Mouse (Mus musculus) lung, adult 2 months (tissue): ENCODE measurements around the gene Rtbdn. TPM values are rescaled to one million over a fixed set of nuclear protein-coding genes. Genes with fewer than 3 reads are reported as not detected.

ENCODE experiments used
- DNase-seq: peaks from one replicate; pipeline ENCODE4 v3.0.0; 2022
- H3K4me1 ChIP-seq: fragments of 200-500 bp; 2 replicates; pipeline ENCODE4 v1.6.1; 2011; ENCODE audit warnings: low read length; ENCODE audit not compliant: control insufficient read depth, insufficient read depth
- H3K4me3 ChIP-seq: fragments of 200-500 bp; replicated peaks from 2 replicates; pipeline ENCODE3; 2011; ENCODE audit warnings: low read depth, mild to moderate bottlenecking, control low read depth, low read length; ENCODE audit errors: extremely low read depth
- CTCF ChIP-seq: fragments of 200-500 bp; IDR thresholded peaks from 2 replicates; pipeline ENCODE4 v1.5.1; 2011; ENCODE audit warnings: mild to moderate bottlenecking, low read length, control low read depth; ENCODE audit not compliant: insufficient read depth
- POLR2A ChIP-seq: fragments of 200-500 bp; IDR thresholded peaks from 2 replicates; pipeline ENCODE4 v1.6.1; 2011; ENCODE audit warnings: low read depth, mild to moderate bottlenecking, control low read depth, low read length, borderline replicate concordance; ENCODE audit errors: extremely low read depth
- WGBS: fragments of 180-500 bp; shearing (Covaris S2); methylation state at CpG from one replicate; pipeline ENCODE4 v1.1.7; 2018; 5-methylcytosine and 5-hydroxymethylcytosine counted together
- polyA plus RNA-seq: library from polyadenylated mRNA; depleted of rRNA; stranded (reverse); fragments of >200 nt; gene quantifications from 2 replicates; pipeline ENCODE4 v1.2.3, GENCODE M21; 2012; rRNA removed

Gene Rtbdn
- polyA plus RNA-seq, 1 experiment: not detected

DNA sequence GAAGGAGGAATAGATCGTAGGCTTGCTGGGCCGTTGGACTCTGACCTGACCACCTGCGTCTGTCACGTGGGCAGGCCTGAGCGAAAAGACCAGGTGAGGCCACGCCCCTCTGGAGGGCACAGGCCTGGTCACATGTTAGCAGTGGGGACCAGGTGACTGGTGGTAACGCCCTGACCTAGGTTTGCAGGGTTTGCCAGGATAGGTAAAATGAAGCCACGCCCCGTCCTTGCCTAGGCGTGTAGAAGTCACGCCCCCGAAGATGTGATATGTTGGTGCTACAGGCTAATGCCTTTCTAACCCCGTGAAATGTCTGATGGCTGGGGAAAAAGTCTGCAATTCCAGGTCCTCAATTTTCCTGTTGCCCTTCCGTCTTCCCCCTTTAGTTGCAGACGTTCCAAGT is 44.0 kb downstream of the Rtbdn start:
- TF ChIP-seq CTCF (no peak), POLR2A (peak; percentile 35; the same call in 1 of the 2 replicates)
- peak; percentile 72 for DNase-seq
- Histone ChIP-seq H3K4me1 (peaks cover 12% of the 10 kb centered on the region), H3K4me3 (peak overlapping the region; percentile 67)
- 5% methylated on average over 15 of the region's 15 CpGs for WGBS

DNA sequence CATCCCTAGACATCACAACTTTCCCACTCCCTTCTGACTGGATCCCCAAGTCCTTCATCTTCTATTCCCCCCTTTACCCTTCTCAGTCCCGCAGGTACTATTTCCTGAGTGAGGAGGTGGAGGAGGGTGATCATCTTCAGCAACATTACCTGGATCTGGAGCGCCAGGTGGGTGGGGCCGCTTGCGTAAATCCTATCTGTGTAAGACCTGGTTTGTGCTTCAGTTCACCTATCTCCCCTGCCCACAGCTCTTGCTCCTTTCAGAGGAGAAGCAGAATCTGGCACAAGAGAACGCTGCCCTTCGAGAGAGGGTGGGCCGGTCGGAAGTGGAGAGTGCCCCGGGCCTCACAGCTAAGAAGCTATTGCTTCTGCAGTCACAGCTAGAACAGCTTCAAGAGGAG is 47.6 kb downstream of the Rtbdn start:
- no peak for DNase-seq
- Histone ChIP-seq H3K4me3 (no peak overlapping the region), H3K4me1 (peaks cover 6% of the 10 kb centered on the region; the same call in 1 of the 2 replicates)
- 91% methylated on average over 9 of the region's 9 CpGs for WGBS
- TF ChIP-seq CTCF (no peak), POLR2A (no peak)

DNA sequence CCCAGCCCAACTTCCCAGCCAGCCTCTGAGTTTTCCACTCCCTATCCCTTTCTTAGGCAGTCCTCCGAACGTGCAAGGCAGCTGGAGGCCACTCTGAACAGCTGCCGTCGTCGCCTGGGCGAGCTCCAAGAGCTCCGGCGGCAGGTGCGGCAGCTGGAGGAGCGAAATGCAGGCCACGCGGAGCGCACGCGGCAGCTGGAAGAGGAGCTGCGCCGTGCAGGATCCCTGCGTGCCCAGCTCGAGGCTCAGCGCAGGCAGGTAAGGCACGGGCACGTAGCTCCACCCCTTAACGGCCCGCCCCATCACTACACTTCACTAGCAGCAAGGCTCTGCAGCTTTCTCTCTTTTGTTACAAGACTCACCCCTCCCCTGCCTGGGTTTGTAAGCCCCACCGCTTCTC is 48.9 kb downstream of the Rtbdn start:
- TF ChIP-seq POLR2A (no peak), CTCF (no peak)
- no peak overlapping the region for H3K4me3 ChIP-seq
- WGBS: 41% methylated on average over 25 of the region's 25 CpGs
- H3K4me1 ChIP-seq: peaks cover 2% of the 10 kb centered on the region; the same call in 1 of the 2 replicates
- no peak for DNase-seq

DNA sequence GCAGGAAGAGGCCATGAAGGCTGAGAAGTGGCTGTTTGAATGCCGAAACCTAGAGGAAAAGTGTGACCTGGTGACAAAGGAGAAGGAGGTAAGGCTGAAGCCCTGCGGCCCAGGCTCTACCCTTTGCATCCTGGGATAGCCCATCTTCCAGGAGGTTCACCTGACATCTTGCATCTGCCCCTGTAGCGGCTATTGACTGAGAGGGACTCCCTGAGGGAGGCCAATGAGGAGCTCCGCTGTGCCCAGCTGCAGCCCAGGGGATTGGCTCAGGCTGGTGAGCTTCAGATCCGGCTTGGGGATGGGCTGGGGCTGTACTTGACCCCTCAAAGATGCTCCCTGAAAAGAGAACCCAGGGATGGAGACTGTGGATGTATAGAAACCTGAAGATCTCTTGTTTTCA is 50.2 kb downstream of the Rtbdn start:
- no peak for DNase-seq
- no peak for TF ChIP-seq CTCF
- TF ChIP-seq POLR2A: no peak
- 89% methylated on average over 5 of the region's 5 CpGs for WGBS
- Histone ChIP-seq H3K4me3 (no peak overlapping the region), H3K4me1 (peaks cover 2% of the 10 kb centered on the region; the same call in 1 of the 2 replicates)

DNA sequence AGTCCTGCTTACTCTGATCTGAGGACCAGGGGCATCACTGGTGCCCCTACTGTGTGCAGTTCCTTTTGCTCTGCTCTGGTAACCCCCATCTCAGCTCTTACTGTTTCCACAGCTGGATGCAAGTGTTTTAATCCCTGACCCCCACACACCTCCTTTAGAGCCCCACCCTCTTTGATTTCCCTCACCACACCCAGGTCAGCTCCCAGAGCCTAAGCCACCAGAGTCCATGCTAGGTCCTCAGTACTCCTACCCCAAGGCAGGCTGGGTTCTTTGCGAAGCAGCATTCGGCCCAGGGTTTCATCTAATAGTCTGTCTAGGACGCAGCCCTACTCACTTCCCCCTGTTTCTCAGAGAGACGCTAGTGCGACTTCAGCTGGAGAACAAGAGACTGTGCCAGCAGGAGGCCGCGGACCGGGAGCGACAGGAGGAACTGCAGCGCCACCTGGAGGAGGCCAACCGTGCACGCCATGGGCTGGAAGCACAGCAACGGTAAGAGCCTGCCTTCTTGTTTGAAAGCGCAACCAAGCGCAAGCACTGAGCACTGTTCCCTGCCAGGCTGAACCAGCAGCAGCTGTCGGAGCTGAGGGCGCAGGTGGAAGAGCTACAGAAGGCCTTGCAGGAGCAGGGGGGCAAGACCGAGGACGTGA is 51.0 kb downstream of the Rtbdn start:
- TF ChIP-seq CTCF (peak; percentile 83), POLR2A (no peak)
- DNase-seq: peak; percentile 88
- no peak overlapping the region for H3K4me3 ChIP-seq
- peaks cover 2% of the 10 kb centered on the region; the same call in 1 of the 2 replicates for H3K4me1 ChIP-seq
- 7% methylated on average over 19 of the region's 19 CpGs for WGBS

Other genes starting within 250 kb of the Rtbdn start
- 20.2 and 21.9 TPM in 2 replicates for gene Lyl1, start 245.5 kb upstream of the Rtbdn start, polyA plus RNA-seq
- gene G430095P16Rik, start 224.0 kb upstream of the Rtbdn start, polyA plus RNA-seq: 2.0 and 2.8 TPM in 2 replicates
- gene Nfix, start 146.6 kb upstream of the Rtbdn start, polyA plus RNA-seq: 80.1 and 96.2 TPM in 2 replicates
- 2.5 and 2.9 TPM in 2 replicates for gene Dand5, start 124.2 kb upstream of the Rtbdn start, polyA plus RNA-seq
- gene Gadd45gip1, start 115.5 kb upstream of the Rtbdn start, polyA plus RNA-seq: 21.3 and 31.7 TPM in 2 replicates
- 72.6 and 75.9 TPM in 2 replicates for gene Rad23a, start 106.3 kb upstream of the Rtbdn start, polyA plus RNA-seq
- gene Calr, start 100.1 kb upstream of the Rtbdn start, polyA plus RNA-seq: 152 and 189 TPM in 2 replicates
- gene Farsa, start 90.0 kb upstream of the Rtbdn start, polyA plus RNA-seq: 33.8 and 42.4 TPM in 2 replicates
- 1.5 and 1.8 TPM in 2 replicates for gene Syce2, start 74.9 kb upstream of the Rtbdn start, polyA plus RNA-seq
- gene Gcdh, start 53.1 kb upstream of the Rtbdn start, polyA plus RNA-seq: 65.8 and 75.3 TPM in 2 replicates
- gene Klf1, start 45.1 kb upstream of the Rtbdn start, polyA plus RNA-seq: 0.14 and 0.23 TPM in 2 replicates
- gene Dnase2a, start 38.4 kb upstream of the Rtbdn start, polyA plus RNA-seq: 19.6 and 26.7 TPM in 2 replicates
- gene Mast1, start 9.6 kb upstream of the Rtbdn start, polyA plus RNA-seq: 0.34 and 0.41 TPM in 2 replicates
- gene Gm49661, start 22.4 kb downstream of the Rtbdn start, polyA plus RNA-seq: not detected in 2 replicates
- gene Prdx2, start 22.6 kb downstream of the Rtbdn start, polyA plus RNA-seq: 93.2 and 117 TPM in 2 replicates
- 27.4 and 30.4 TPM in 2 replicates for gene Rnaseh2a, start 22.8 kb downstream of the Rtbdn start, polyA plus RNA-seq
- gene Junb, start 31.7 kb downstream of the Rtbdn start, polyA plus RNA-seq: 80.8 and 125 TPM in 2 replicates
- gene Hook2, start 43.6 kb downstream of the Rtbdn start, polyA plus RNA-seq: 9.5 and 10.5 TPM in 2 replicates
- gene Best2, start 67.5 kb downstream of the Rtbdn start, polyA plus RNA-seq: 0.13 and 0.23 TPM in 2 replicates
- 87.2 and 128 TPM in 2 replicates for gene Asna1, start 78.3 kb downstream of the Rtbdn start, polyA plus RNA-seq
- gene Trir, start 79.8 kb downstream of the Rtbdn start, polyA plus RNA-seq: 96.9 and 99.1 TPM in 2 replicates
- gene Tnpo2, start 89.9 kb downstream of the Rtbdn start, polyA plus RNA-seq: 49.1 and 68.3 TPM in 2 replicates
- 42.5 and 44.7 TPM in 2 replicates for gene Fbxw9, start 113.1 kb downstream of the Rtbdn start, polyA plus RNA-seq
- not detected in 2 replicates for gene Gm5741, start 121.0 kb downstream of the Rtbdn start, polyA plus RNA-seq
- 45.9 and 49.9 TPM in 2 replicates for gene Dhps, start 124.8 kb downstream of the Rtbdn start, polyA plus RNA-seq
- 97.1 and 120 TPM in 2 replicates for gene Wdr83os, start 133.7 kb downstream of the Rtbdn start, polyA plus RNA-seq
- 21.2 and 33.1 TPM in 2 replicates for gene Wdr83, start 134.3 kb downstream of the Rtbdn start, polyA plus RNA-seq
- 74.1 and 87.1 TPM in 2 replicates for gene Man2b1, start 136.3 kb downstream of the Rtbdn start, polyA plus RNA-seq
- 0.37 and 0.66 TPM in 2 replicates for gene Zfp791, start 176.1 kb downstream of the Rtbdn start, polyA plus RNA-seq
- not detected in 2 replicates for gene Cks1brt, start 204.9 kb downstream of the Rtbdn start, polyA plus RNA-seq